Mouse (Mus musculus) duodenum, adult 2 months (tissue): ENCODE measurements around the gene Trim75. TPM values are rescaled to one million over a fixed set of nuclear protein-coding genes. Genes with fewer than 3 reads are reported as not detected.

Experiments
- polyA plus RNA-seq: library from polyadenylated mRNA; depleted of rRNA; stranded (reverse); fragments of >200 nt; gene quantifications from 2 replicates; pipeline ENCODE4 v1.2.3, GENCODE M21; 2012; ENCODE audit warnings: low replicate concordance; rRNA removed

Gene Trim75
- not detected in 2 replicates for polyA plus RNA-seq

DNA sequence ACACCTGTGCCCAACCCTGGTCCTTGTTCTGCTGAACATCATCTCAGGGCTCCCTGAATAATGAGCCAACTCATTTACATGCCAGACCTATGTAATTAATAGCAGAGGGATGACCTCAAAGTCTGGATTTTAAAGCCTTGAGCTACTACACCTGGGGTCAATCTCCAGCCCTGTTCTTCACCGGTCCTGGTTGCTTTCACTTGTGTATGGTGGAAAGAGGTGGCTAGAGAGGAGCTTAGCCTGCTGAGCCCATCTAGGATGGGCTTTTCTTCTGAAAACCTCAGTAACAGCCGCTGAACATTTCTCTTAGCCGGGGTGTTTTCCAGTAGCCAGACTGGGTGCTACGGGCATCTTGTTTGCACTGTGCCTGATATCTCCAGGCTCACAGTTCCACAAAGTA lies at the start of gene Trim75:
Gene Trim75 (minus strand): TSS at position 101 of the 400 bp plus-strand sequence.

DNA sequence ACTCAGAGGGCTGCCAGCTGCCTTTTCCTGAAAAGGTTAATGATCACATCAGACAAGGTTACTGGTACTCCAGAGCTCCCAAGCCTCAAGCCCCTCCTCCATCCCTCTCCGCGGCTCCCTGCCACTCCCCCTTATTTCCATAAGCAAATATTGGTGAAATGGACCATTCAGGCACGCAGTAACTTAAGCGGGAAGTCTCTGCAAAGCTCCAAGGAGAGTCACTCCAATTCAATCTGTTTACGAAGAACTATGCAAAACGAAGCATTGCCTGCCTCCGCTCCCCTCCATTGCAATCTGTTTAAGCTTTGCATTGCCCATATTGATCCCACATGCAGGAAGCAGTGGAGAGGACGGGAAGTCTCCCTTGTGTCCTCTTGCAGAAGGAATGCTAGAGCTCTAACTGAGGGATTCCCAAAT lies 49.5 kb upstream of the Trim75 start, which contains the start of gene Apela:
Gene Apela (minus strand): TSS at position 220 of the 417 bp plus-strand sequence.

DNA sequence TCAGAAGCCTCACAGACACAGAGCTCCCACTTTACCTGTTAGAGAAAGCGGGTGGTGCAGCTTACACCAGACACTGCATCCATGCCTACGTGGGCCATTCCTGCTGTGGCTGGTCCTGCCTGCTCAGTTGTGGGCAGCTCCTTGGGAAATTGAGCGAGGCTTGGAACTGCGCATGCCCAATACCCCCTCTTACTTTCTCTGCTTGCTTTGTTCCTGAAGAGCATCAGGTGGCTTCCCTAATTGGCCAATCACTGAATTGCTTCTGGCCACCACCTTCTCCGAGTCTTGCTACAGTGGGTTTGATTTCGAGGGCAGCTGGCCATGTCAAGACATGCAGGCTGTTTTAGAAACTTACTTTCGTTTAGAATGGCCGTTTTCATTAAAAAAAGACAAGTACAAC lies 30.8 kb upstream of the Trim75 start, which contains the start of the genes Trim61 and Trim60:
Gene Trim61 (minus strand): TSS at position 101 of the 400 bp plus-strand sequence.
Gene Trim60 (minus strand): TSS at position 162 of the 400 bp plus-strand sequence.

DNA sequence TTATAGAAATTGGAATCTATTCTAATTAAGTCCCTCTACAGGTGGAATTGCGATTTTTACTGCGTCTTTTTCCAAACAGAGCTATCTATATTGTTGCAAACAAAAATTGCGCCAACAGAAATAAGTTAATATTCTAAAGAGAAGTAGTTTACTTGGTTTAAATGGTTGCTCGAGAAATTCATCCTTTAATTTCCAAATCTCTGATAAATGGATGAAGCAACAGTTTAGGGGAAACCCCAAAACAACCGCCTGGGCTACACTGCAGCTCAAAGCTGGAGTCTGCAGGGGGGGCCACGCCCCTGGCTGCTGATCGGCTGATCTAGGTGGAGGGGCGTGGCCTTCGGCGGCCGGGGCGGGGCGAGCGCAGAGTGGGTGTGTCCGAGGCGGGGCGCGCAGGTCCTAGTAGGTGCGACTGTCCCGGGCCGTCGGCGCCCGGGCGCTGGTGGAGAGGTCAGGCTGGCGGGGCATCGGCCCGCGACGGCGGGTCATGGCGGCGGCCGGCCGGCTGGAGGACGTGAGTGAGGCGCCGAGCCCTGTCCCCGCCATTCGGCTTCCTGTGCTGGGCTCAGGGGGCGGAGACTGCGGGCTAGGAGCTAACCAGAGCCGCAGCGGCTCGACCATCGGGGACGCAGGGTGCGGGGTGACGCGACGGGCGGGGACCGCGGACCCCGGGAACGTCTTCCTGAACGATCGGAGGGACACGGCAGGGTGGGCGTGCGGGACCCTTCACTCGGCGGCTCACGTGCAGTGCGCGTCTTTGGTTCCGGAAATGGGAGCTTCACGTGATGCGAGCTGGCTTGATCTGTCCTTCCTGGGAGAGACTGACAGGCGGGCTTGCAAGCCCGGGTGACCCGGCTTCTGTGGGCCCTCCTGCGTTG lies 40.6 kb downstream of the Trim75 start, which contains the start of gene Tmem192:
Gene Tmem192 (plus strand): TSS at position 366 of the 878 bp plus-strand sequence.

Other genes starting within 250 kb of the Trim75 start
- gene Klhl2, start 137.8 kb downstream of the Trim75 start, polyA plus RNA-seq, result 4.0 and 4.3 TPM in 2 replicates
- gene Tmem192, start 40.6 kb downstream of the Trim75 start, polyA plus RNA-seq, result 38.6 and 76.0 TPM in 2 replicates
- gene Trim61, start 30.7 kb upstream of the Trim75 start, polyA plus RNA-seq, result not detected in 2 replicates
- gene Trim60, start 30.8 kb upstream of the Trim75 start, polyA plus RNA-seq, result not detected in 2 replicates
- gene Apela, start 49.5 kb upstream of the Trim75 start, polyA plus RNA-seq, result not detected in 2 replicates
- gene Gm10663, start 87.2 kb upstream of the Trim75 start, polyA plus RNA-seq, result not detected in 2 replicates
- 3.4 and 5.5 TPM in 2 replicates for gene BC030870, start 141.7 kb upstream of the Trim75 start, polyA plus RNA-seq